Mouse (Mus musculus) T-helper 17 cell (primary cell): ENCODE data around the gene Nsa2.

ENCODE experiments used
- in situ Hi-C, 2 experiments: fragments of 300-600 bp; cut with MboI, MseI; formaldehyde crosslinking; loops; 1 replicate in 1 of 2; 2 replicates in 1 of 2; pipeline ENCODE4 v1.15.1; 2025; ENCODE audit warnings: high pct_unique_total_duplicates in 2 of 2

Nsa2 gene

GRCm38 (mm10) chr13:97088183-97088582 lies 49.6 kb downstream of the Nsa2 start:
- in situ Hi-C loops = no loop called here

GRCm38 (mm10) chr13:97087421-97087820 lies 50.3 kb downstream of the Nsa2 start:
- in situ Hi-C loops = no loop called here

DNA sequence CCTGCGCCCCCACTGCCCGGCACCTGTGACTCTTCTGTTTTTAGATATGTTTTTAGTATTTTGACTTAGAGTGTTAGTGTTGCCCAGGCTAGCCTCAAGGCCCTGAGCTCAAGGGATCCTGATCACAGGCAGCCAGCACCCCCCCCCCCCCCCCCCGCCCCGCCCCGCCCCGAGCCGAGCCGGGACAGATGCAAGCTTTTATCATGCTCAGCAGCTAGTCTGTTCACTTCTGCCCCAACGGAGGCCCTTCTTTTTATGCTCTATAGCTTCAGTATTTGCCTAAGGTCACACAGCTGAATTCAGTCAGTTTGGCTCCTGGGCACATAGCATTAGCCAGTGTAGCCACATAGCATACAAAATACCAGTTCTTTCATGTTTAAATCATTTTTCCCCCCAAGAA lies 51.4 kb downstream of the Nsa2 start:
- in situ Hi-C loops = no loop called here

- in situ Hi-C loops = no loop called here
These were observed 55.3 kb downstream of the Nsa2 start for GRCm38 (mm10) chr13:97082432-97082831.

GRCm38 (mm10) chr13:97080615-97081014 lies 57.1 kb downstream of the Nsa2 start:
- in situ Hi-C loops = no loop called here

DNA sequence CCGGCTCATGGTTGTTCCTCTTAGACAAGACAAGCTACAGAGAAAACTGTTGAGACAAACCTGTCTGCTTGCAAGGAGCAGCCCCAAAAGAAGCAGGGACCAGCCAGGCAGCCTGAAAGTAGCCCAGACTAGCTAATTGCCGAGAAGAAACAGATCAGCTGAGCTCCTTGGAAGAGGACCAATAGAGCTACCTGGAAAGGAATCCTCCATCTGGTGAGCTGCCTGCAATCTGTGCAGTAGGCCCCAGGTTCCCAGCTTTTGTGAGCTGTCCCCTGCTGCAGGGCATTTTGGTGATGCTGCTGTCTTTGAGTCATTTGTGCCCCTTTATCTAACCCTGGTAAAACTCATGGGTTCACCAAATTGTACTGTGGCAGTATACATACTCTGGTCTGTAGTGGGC lies 57.5 kb downstream of the Nsa2 start:
- in situ Hi-C loops = no loop called here
